Mouse (Mus musculus) liver, embryonic 15.5 days (tissue): ENCODE measurements around the gene Ggt7. TPM values are rescaled to one million over a fixed set of nuclear protein-coding genes. Genes with fewer than 3 reads are reported as not detected.

Experiments used
- ATAC-seq: fragments of 200-750 bp; cut with Nextera tagmentation; 2 replicates; pipeline ENCODE4 v1.8.0; 2017; ENCODE audit warnings: moderate number of reproducible peaks, mild to moderate bottlenecking, moderate library complexity; ENCODE audit not compliant: insufficient read depth
- H3K27ac ChIP-seq: fragments of 300-500 bp; sonication (generic); replicated peaks from 2 replicates; pipeline ENCODE4 v1.5.1; 2015; ENCODE audit warnings: mild to moderate bottlenecking, inconsistent platforms
- H3K27me3 ChIP-seq: fragments of 300-500 bp; sonication (generic); 2 replicates; pipeline ENCODE4 v1.6.1; 2015; ENCODE audit warnings: mild to moderate bottlenecking, inconsistent platforms
- H3K36me3 ChIP-seq: fragments of 300-500 bp; sonication (generic); replicated peaks from 2 replicates; pipeline ENCODE4 v1.6.1; 2015; ENCODE audit warnings: moderate library complexity, mild to moderate bottlenecking, inconsistent platforms
- H3K4me1 ChIP-seq: fragments of 300-500 bp; sonication (generic); replicated peaks from 2 replicates; pipeline ENCODE4 v1.6.1; 2015; ENCODE audit warnings: inconsistent platforms
- H3K4me2 ChIP-seq: fragments of 300-500 bp; sonication (generic); 2 replicates; pipeline ENCODE4 v1.6.1; 2015; ENCODE audit warnings: moderate library complexity, mild to moderate bottlenecking, inconsistent platforms
- H3K4me3 ChIP-seq: fragments of 300-500 bp; sonication (generic); replicated peaks from 2 replicates; pipeline ENCODE4 v1.5.1; 2015; ENCODE audit warnings: mild to moderate bottlenecking, inconsistent platforms
- H3K9ac ChIP-seq: fragments of 300-500 bp; sonication (generic); 2 replicates; pipeline ENCODE4 v1.6.1; 2015; ENCODE audit warnings: moderate library complexity, mild to moderate bottlenecking, inconsistent platforms
- H3K9me3 ChIP-seq: fragments of 300-500 bp; sonication (generic); replicated peaks from 2 replicates; pipeline ENCODE4 v1.6.1; 2016; ENCODE audit warnings: inconsistent platforms
- WGBS: fragments of 180-500 bp; shearing (Covaris S2); methylation state at CpG from one replicate; pipeline ENCODE4 v1.1.7; 2015; ENCODE audit warnings: mixed read lengths; ENCODE audit not compliant: insufficient replicate concordance; 5-methylcytosine and 5-hydroxymethylcytosine counted together
- polyA plus RNA-seq: library from polyadenylated mRNA; unstranded; fragments of >200 nt; fragmentation: Nextera tagmentation; extraction: Ambion mirVana; gene quantifications from 2 replicates; pipeline ENCODE4 v1.2.1, GENCODE M21; 2015

Ggt7 gene
- polyA plus RNA-seq, 1 experiment from 2014 or later: 0.29 TPM

- 57% methylated on average over 5 of the region's 5 CpGs for WGBS
- Histone ChIP-seq H3K4me2 (peak overlapping the region; percentile 31; the same call in 1 of the 2 replicates), H3K27me3 (no peaks in the 10 kb centered on the region), H3K4me1 (peaks cover 7% of the 10 kb centered on the region; the same call in 1 of the 2 replicates), H3K27ac (peak overlapping the region; percentile 31; the same call in 1 of the 2 replicates), H3K4me3 (peak overlapping the region; percentile 19; the same call in 1 of the 2 replicates), H3K9me3 (no peaks in the 10 kb centered on the region), H3K9ac (no peak overlapping the region), H3K36me3 (no peaks in the 10 kb centered on the region)
- ATAC-seq: 0 out of 2 replicates have a peak, but pooled peaks have one; percentile 7
Measured at GRCm38 (mm10) chr2:155537761-155538462, 19.9 kb upstream of the Ggt7 start.

- no peaks in the 10 kb centered on the region for H3K36me3 ChIP-seq
- H3K9me3 ChIP-seq: no peaks in the 10 kb centered on the region
- H3K27me3 ChIP-seq: no peaks in the 10 kb centered on the region
- no peak overlapping the region for H3K27ac ChIP-seq
- H3K9ac ChIP-seq: no peak overlapping the region
- no peak for ATAC-seq
- no peak overlapping the region for H3K4me3 ChIP-seq
- peaks cover 7% of the 10 kb centered on the region; the same call in 1 of the 2 replicates for H3K4me1 ChIP-seq
- H3K4me2 ChIP-seq: no peak overlapping the region
Measured at GRCm38 (mm10) chr2:155536292-155536691, 18.3 kb upstream of the Ggt7 start.

- H3K4me1 ChIP-seq: peaks cover 20% of the 10 kb centered on the region
- H3K9me3 ChIP-seq: no peaks in the 10 kb centered on the region
- H3K4me2 ChIP-seq: no peak overlapping the region
- H3K27ac ChIP-seq: no peak overlapping the region
- no peak overlapping the region for H3K4me3 ChIP-seq
- H3K36me3 ChIP-seq: 0 out of 2 replicates have a peak, but pooled peaks cover 4% of the 10 kb centered on the region
- ATAC-seq: no peak
- WGBS: 10% methylated on average over 5 of the region's 5 CpGs
- H3K27me3 ChIP-seq: no peaks in the 10 kb centered on the region
- no peak overlapping the region for H3K9ac ChIP-seq
Measured at GRCm38 (mm10) chr2:155527367-155527766, 9.3 kb upstream of the Ggt7 start.

- H3K9ac ChIP-seq: no peak overlapping the region
- H3K9me3 ChIP-seq: no peaks in the 10 kb centered on the region
- 19% methylated on average over 1 of the region's 1 CpGs for WGBS
- peaks cover 10% of the 10 kb centered on the region; the same call in 1 of the 2 replicates for H3K36me3 ChIP-seq
- H3K4me2 ChIP-seq: no peak overlapping the region
- H3K27me3 ChIP-seq: no peaks in the 10 kb centered on the region
- no peak overlapping the region for H3K4me3 ChIP-seq
- H3K27ac ChIP-seq: no peak overlapping the region
- peaks cover 26% of the 10 kb centered on the region for H3K4me1 ChIP-seq
- no peak for ATAC-seq
Measured at GRCm38 (mm10) chr2:155524378-155524777, 6.3 kb upstream of the Ggt7 start.

- peaks cover 31% of the 10 kb centered on the region for H3K4me1 ChIP-seq
- no peak overlapping the region for H3K9ac ChIP-seq
- no peak overlapping the region for H3K27ac ChIP-seq
- H3K4me3 ChIP-seq: no peak overlapping the region
- H3K27me3 ChIP-seq: no peaks in the 10 kb centered on the region
- ATAC-seq: no peak
- H3K9me3 ChIP-seq: no peaks in the 10 kb centered on the region
- no peak overlapping the region for H3K4me2 ChIP-seq
- 15% methylated on average over 5 of the region's 5 CpGs for WGBS
- peaks cover 10% of the 10 kb centered on the region; the same call in 1 of the 2 replicates for H3K36me3 ChIP-seq
Measured at GRCm38 (mm10) chr2:155523706-155524105, 5.7 kb upstream of the Ggt7 start.

GRCm38 (mm10) chr2:155518531-155519270 is 664 bp upstream of the Ggt7 start:
- peak overlapping the region; percentile 81 for H3K4me2 ChIP-seq
- H3K36me3 ChIP-seq: peaks cover 10% of the 10 kb centered on the region; the same call in 1 of the 2 replicates
- peaks cover 26% of the 10 kb centered on the region for H3K27me3 ChIP-seq
- no peaks in the 10 kb centered on the region for H3K9me3 ChIP-seq
- H3K4me3 ChIP-seq: peak overlapping the region; percentile 79
- H3K9ac ChIP-seq: peak overlapping the region; percentile 79
- no peak for ATAC-seq
- H3K4me1 ChIP-seq: peaks cover 34% of the 10 kb centered on the region
- 14% methylated on average over 18 of the region's 18 CpGs for WGBS
- peak overlapping the region; percentile 86 for H3K27ac ChIP-seq

GRCm38 (mm10) chr2:155515941-155516340 is 2.1 kb downstream of the Ggt7 start:
- Histone ChIP-seq H3K4me2 (no peak overlapping the region), H3K4me3 (no peak overlapping the region), H3K9me3 (no peaks in the 10 kb centered on the region), H3K27me3 (peaks cover 42% of the 10 kb centered on the region), H3K9ac (no peak overlapping the region), H3K4me1 (peaks cover 28% of the 10 kb centered on the region), H3K36me3 (no peaks in the 10 kb centered on the region), H3K27ac (no peak overlapping the region)
- WGBS: 6% methylated on average over 1 of the region's 1 CpGs
- no peak for ATAC-seq

GRCm38 (mm10) chr2:155514666-155515065 is 3.4 kb downstream of the Ggt7 start:
- WGBS: 3% methylated on average over 23 of the region's 23 CpGs
- ATAC-seq: no peak
- H3K9ac ChIP-seq: no peak overlapping the region
- peaks cover 24% of the 10 kb centered on the region for H3K4me1 ChIP-seq
- peak overlapping the region; percentile 18; the same call in 1 of the 2 replicates for H3K4me3 ChIP-seq
- H3K36me3 ChIP-seq: no peaks in the 10 kb centered on the region
- H3K27me3 ChIP-seq: peaks cover 42% of the 10 kb centered on the region
- peak overlapping the region; percentile 45 for H3K4me2 ChIP-seq
- H3K27ac ChIP-seq: no peak overlapping the region
- H3K9me3 ChIP-seq: no peaks in the 10 kb centered on the region

- Histone ChIP-seq H3K4me1 (peaks cover 15% of the 10 kb centered on the region), H3K4me3 (no peak overlapping the region), H3K27ac (no peak overlapping the region), H3K9me3 (no peaks in the 10 kb centered on the region), H3K36me3 (no peaks in the 10 kb centered on the region), H3K27me3 (peaks cover 42% of the 10 kb centered on the region), H3K9ac (no peak overlapping the region), H3K4me2 (no peak overlapping the region)
- WGBS: 41% methylated on average over 5 of the region's 5 CpGs
- ATAC-seq: no peak
Measured at GRCm38 (mm10) chr2:155513543-155513942, 4.5 kb downstream of the Ggt7 start.

- peaks cover 12% of the 10 kb centered on the region for H3K4me1 ChIP-seq
- WGBS: 41% methylated on average over 4 of the region's 4 CpGs
- H3K27me3 ChIP-seq: peaks cover 42% of the 10 kb centered on the region
- no peak for ATAC-seq
- no peaks in the 10 kb centered on the region for H3K36me3 ChIP-seq
- no peak overlapping the region for H3K4me2 ChIP-seq
- H3K9me3 ChIP-seq: no peaks in the 10 kb centered on the region
- H3K4me3 ChIP-seq: no peak overlapping the region
- H3K27ac ChIP-seq: no peak overlapping the region
- H3K9ac ChIP-seq: no peak overlapping the region
Measured at GRCm38 (mm10) chr2:155512479-155512878, 5.6 kb downstream of the Ggt7 start.

GRCm38 (mm10) chr2:155507721-155508470 is 10.1 kb downstream of the Ggt7 start:
- 64% methylated on average over 10 of the region's 10 CpGs for WGBS
- ATAC-seq: no peak
- H3K9ac ChIP-seq: no peak overlapping the region
- no peaks in the 10 kb centered on the region for H3K9me3 ChIP-seq
- H3K4me2 ChIP-seq: no peak overlapping the region
- no peak overlapping the region for H3K4me3 ChIP-seq
- no peak overlapping the region for H3K27ac ChIP-seq
- peaks cover 7% of the 10 kb centered on the region for H3K27me3 ChIP-seq
- no peaks in the 10 kb centered on the region for H3K36me3 ChIP-seq
- no peaks in the 10 kb centered on the region for H3K4me1 ChIP-seq
